In the genomic region with DNA sequence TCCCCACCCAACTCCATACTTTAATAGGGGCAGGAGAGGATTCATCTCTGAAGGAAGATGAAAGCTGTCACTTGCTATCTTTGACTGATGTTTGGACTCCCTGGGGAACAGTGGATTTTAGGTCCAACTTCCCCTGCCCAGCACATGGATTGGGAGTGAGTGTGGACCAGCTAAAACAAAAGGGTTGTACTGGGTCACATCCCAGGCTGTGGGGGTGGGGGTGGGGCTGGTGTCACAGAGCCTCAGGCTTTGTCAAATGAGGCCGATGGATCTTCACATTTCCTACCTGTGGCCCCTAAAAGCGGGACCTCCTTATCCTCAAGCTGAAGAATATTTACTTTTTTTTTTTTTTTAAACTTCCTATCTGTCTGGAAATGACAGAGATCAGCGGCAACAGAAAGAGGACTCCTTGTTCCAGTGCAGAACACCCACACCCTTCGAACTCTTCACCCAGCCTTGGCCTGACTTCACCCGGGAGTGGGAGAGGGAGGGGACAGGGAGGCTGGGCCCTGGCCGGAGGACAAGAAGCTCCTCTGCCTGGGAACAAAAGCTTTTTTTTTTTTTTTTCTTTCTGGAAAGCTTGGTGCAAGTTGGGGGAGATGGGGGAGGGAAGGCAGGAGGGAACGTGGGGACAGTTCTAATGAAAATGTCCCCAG, we compare ENCODE assay signal across 9 mouse cellular contexts. TPM values are rescaled to one million over a fixed set of nuclear protein-coding genes. Genes with fewer than 3 reads are reported as not detected.
A peak's percentile ranks its signal among the peaks of the same experiment; 100 is the strongest.
DNase-seq lines count a peak whose midpoint lies in the region; ATAC-seq and TF ChIP-seq lines count a peak whose summit lies in the region.
"Had no signal": no experiment of that assay in that cellular context is flagged by ENCODE, and none has a peak within 500 bp of the region (broad histone marks: within the 10 kb centered on the region; RNA-seq: fewer than 3 reads in every experiment).

No protein-coding gene starts in this region.

- TF ChIP-seq CTCF in left cerebral cortex, adult 2 months (IDR thresholded peaks at IDR 0.05) = no peak

- no peak for ATAC-seq in activated CD4-positive, CD25-positive, alpha-beta regulatory T cell, adult 4 months

- intact Hi-C loops in left cerebral cortex, adult 2 months (cut with DNase I) = no loop called here
- intact Hi-C loops in left cerebral cortex, postnatal 36 days (cut with DNase I) = no loop called here
- intact Hi-C loops in heart, postnatal 14 days (cut with DNase I) = no loop called here

- peak overlapping the region; percentile 70 for H3K27ac ChIP-seq in left cerebral cortex, adult 2 months

- H3K4me3 ChIP-seq in left cerebral cortex, adult 2 months = no peak overlapping the region

- DNase-seq in left cerebral cortex, adult 2 months (ENCODE audit: extremely low spot score in 1 of 2, low spot score in 2 of 2) = no peak
- no peak for DNase-seq in left cerebral cortex, postnatal 36 days (ENCODE audit: low spot score in 2 of 2)
- DNase-seq in adrenal gland, postnatal 14 days = peak; percentile 89
- DNase-seq in heart, postnatal 14 days = peak; percentile 89 to 90
- DNase-seq in ovary, postnatal 14 days (ENCODE audit: low spot score) = peak; percentile 44
- DNase-seq in thymus, postnatal 36 days = no peak
- DNase-seq in spleen, postnatal 10 days (ENCODE audit: low spot score in 2 of 2) = no peak

RNA-seq across cellular contexts. Expression of a gene that starts 14.8 kb away (rescaled TPM):
- 10 to 100 TPM; 79.8 to 91.6 TPM for total RNA-seq in left cerebral cortex, adult 2 months (2021)
- total RNA-seq in left cerebral cortex, postnatal 36 days (2021) = 10 to 100 TPM; 82.2 to 93.0 TPM
- 26.2 and 29.1 TPM in 2 replicates for total RNA-seq in adrenal gland, postnatal 14 days (2021)
- 10 to 100 TPM; 44.2 to 45.6 TPM for total RNA-seq in heart, postnatal 14 days (2021)
- polyA plus RNA-seq in activated CD4-positive, CD25-positive, alpha-beta regulatory T cell, adult 4 months (2017; shearing (Covaris generic)) = 10 to 100 TPM; 19.8 to 20.1 TPM

RNA-seq across cellular contexts. Expression of a gene that starts 47.4 kb away (rescaled TPM):
- total RNA-seq in left cerebral cortex, adult 2 months (2021) = 10 to 100 TPM; 74.3 to 80.8 TPM
- total RNA-seq in left cerebral cortex, postnatal 36 days (2021) = 10 to 100 TPM; 70.7 to 73.6 TPM
- 48.4 and 53.8 TPM in 2 replicates for total RNA-seq in adrenal gland, postnatal 14 days (2021)
- total RNA-seq in heart, postnatal 14 days (2021) = 10 to 100 TPM; 44.7 to 51.8 TPM
- polyA plus RNA-seq in activated CD4-positive, CD25-positive, alpha-beta regulatory T cell, adult 4 months (2017; shearing (Covaris generic)) = 10 to 100 TPM in 1 of 2 experiments, 1 to 10 TPM in 1; 8.6 to 13.6 TPM

RNA-seq across cellular contexts. Expression of a gene that starts 58.2 kb away (rescaled TPM):
- total RNA-seq in left cerebral cortex, adult 2 months (2021) = 10 to 100 TPM; 59.1 to 61.3 TPM
- total RNA-seq in left cerebral cortex, postnatal 36 days (2021) = 10 to 100 TPM; 51.6 to 58.0 TPM
- 0.59 and 1.1 TPM in 2 replicates for total RNA-seq in adrenal gland, postnatal 14 days (2021)
- not detected for total RNA-seq in heart, postnatal 14 days (2021)
- under 1 TPM in 1 of 2 experiments, not detected in 1; 0.60 TPM for polyA plus RNA-seq in activated CD4-positive, CD25-positive, alpha-beta regulatory T cell, adult 4 months (2017; shearing (Covaris generic))
- polyA plus RNA-seq: gonadal fat pad, adult 2 months had no signal

Comparison
In these comparisons a context has a peak if more than half of its experiments do, and no peak if none do; other contexts are left out.
1. DNase-seq: peak in adrenal gland, postnatal 14 days (single experiment), heart, postnatal 14 days (2 of 2) and ovary, postnatal 14 days (single experiment); none in left cerebral cortex, adult 2 months (0 of 2), left cerebral cortex, postnatal 36 days (0 of 2), thymus, postnatal 36 days (0 of 2) and spleen, postnatal 10 days (0 of 2).
2. RNA of a gene that starts 58.2 kb away (total RNA-seq): 59.1 to 61.3 TPM in left cerebral cortex, adult 2 months and 51.6 to 58.0 TPM in left cerebral cortex, postnatal 36 days; 0.59 to 1.1 TPM in adrenal gland, postnatal 14 days and not detected in heart, postnatal 14 days; every median in the first group is over 10 times any median in the second.